Mouse (Mus musculus): ENCODE results near the gene Nfatc2ip.

DNA sequence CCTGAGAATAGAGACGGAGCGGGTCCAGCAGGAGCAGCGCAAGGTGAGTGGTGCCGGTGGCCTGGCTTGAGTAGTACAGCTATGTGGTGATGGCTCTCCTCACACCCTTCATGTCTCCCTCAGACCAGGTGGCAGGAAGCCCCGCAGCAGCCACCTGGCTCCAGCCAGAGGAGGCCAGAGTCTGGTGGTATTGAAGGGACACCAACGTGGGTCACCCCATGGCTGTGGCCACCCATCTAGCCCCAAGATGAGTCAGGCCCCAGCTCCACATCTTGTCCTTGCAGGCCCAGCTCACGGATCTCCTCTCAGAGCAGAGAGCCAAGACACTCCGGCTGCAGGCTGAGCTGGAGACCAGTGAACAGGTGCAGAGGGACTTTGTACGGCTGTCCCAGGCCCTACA lies 48.0 kb upstream of the Nfatc2ip start:
- no peak for TF ChIP-seq CTCF (IDR thresholded peaks at IDR 0.05; ENCODE audit: borderline replicate concordance, insufficient read depth, low read depth, low read length)
- no peak for TF ChIP-seq POLR2A (IDR thresholded peaks at IDR 0.05; ENCODE audit: borderline replicate concordance, insufficient read depth, low read length)

All from cerebellum, adult 2 months (tissue).